Mouse (Mus musculus): Measurements from ENCODE around the gene Hoxb3. TPM values are rescaled to one million over a fixed set of nuclear protein-coding genes. Genes with fewer than 3 reads are reported as not detected.
A peak's percentile ranks its signal among the peaks of the same experiment; 100 is the strongest.

Hoxb3 gene
- polyA plus RNA-seq, 1 experiment from 2014 or later, result 8.2 TPM

DNA sequence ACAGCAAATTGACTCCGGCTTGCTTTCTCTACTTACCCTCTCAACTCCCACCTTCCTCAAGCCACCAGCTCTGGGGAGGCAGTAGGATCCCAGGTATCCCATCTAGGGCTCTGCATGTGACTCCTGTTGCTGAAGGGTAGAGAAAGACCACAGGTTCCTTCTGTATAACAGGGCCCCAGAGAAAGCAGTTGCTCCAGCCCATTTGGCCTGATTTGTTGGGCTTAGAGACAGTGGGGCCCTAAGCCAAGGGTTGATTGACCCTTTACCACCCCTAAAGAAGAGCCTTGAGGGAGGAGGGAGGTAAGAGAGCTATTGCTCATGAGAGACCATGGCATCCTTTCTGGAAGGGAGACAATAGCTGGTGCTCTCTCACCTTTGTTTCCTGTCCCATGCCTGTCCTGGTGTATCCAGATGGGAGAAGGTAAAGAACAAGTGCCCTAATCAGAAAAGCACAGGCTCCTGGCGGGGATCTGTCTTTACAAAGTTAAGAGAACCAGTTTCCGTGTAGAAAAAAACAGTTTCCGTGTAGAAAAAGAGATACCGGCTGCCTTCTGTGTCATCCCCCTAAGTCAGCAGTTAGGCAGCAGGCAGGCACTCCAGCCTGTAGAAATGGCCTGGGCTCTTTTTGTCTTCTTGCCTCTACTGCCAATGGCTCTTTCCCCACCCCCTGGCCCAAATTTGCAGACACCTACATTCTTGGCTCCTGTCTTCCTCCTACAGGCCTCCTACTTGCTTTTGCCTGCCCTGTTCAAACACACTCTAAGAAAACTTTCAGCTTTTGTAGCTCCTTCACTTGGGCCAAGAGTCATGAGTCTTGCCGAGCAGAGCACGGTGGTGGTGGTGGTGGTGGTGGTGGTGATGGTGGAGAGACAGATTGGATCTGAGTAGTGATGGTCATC lies 16.1 kb downstream of the Hoxb3 start:
- Histone ChIP-seq H3K9ac (ENCODE audit: low read depth, low read length) (peak overlapping the region; percentile 77; the same call in 1 of the 2 replicates), H3K27ac (ENCODE audit: low read depth, low read length) (peak overlapping the region; percentile 100), H3K4me2 (replicated peaks; ENCODE audit: low read depth, low read length) (peak overlapping the region; percentile 73), H3K27me3 (ENCODE audit: control insufficient read depth, insufficient read depth, low read length) (no peaks in the 10 kb centered on the region), H3K36me3 (ENCODE audit: control insufficient read depth, insufficient read depth, low read length) (peaks cover 31% of the 10 kb centered on the region), H3K9me3 (ENCODE audit: control insufficient read depth, low read length) (no peaks in the 10 kb centered on the region), H3K4me1 (ENCODE audit: control insufficient read depth, insufficient read depth, low read length) (peaks cover 87% of the 10 kb centered on the region), H3K4me3 (ENCODE audit: low read length) (no peak overlapping the region)
- no peak for ATAC-seq (ENCODE audit: low FRiP score, low TSS enrichment)
- 25% methylated on average over 7 of the region's 7 CpGs for WGBS

DNA sequence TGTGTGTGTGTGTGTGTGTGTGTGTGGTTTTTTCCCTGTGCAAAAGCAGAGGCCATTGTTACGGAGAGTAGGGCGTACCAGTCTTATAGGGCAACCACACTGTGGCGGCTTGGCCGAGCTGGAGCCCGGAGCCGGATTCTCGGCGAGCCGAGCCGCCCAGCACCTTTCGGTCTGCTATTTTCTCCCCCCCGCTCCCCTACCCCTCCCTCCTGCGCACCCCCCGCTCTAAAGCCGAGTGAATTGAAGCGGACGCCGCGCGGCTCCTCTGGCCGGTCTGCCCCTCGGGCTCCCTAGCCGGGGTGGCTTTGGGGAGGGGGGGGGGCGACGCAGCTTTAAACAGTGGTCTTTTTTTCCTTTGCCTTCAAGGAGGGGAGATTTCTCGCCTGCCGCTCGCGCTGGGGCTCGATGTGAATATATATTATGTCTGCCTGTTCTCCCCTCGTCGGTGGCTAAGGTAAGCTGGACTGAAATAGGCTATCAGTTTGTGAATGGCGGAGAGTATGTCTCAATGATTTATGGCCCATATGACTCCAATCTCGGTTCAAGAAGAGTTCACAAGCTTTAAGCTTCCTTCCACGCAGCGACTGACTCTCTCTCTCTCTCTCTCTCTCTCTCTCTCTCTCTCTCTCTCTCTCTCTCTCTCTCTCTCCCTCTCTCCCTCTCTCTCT lies 17.7 kb downstream of the Hoxb3 start:
- Histone ChIP-seq H3K36me3 (ENCODE audit: control insufficient read depth, insufficient read depth, low read length) (peaks cover 38% of the 10 kb centered on the region), H3K4me1 (ENCODE audit: control insufficient read depth, insufficient read depth, low read length) (peaks cover 87% of the 10 kb centered on the region), H3K9me3 (ENCODE audit: control insufficient read depth, low read length) (no peaks in the 10 kb centered on the region), H3K9ac (ENCODE audit: low read depth, low read length) (peak overlapping the region; percentile 77), H3K4me3 (ENCODE audit: low read length) (peak overlapping the region; percentile 37), H3K27me3 (ENCODE audit: control insufficient read depth, insufficient read depth, low read length) (no peaks in the 10 kb centered on the region), H3K27ac (ENCODE audit: low read depth, low read length) (peak overlapping the region; percentile 100), H3K4me2 (replicated peaks; ENCODE audit: low read depth, low read length) (peak overlapping the region; percentile 73)
- under 1% methylated on average over 31 of the region's 36 CpGs for WGBS
- peak; percentile 77 for ATAC-seq (ENCODE audit: low FRiP score, low TSS enrichment)

DNA sequence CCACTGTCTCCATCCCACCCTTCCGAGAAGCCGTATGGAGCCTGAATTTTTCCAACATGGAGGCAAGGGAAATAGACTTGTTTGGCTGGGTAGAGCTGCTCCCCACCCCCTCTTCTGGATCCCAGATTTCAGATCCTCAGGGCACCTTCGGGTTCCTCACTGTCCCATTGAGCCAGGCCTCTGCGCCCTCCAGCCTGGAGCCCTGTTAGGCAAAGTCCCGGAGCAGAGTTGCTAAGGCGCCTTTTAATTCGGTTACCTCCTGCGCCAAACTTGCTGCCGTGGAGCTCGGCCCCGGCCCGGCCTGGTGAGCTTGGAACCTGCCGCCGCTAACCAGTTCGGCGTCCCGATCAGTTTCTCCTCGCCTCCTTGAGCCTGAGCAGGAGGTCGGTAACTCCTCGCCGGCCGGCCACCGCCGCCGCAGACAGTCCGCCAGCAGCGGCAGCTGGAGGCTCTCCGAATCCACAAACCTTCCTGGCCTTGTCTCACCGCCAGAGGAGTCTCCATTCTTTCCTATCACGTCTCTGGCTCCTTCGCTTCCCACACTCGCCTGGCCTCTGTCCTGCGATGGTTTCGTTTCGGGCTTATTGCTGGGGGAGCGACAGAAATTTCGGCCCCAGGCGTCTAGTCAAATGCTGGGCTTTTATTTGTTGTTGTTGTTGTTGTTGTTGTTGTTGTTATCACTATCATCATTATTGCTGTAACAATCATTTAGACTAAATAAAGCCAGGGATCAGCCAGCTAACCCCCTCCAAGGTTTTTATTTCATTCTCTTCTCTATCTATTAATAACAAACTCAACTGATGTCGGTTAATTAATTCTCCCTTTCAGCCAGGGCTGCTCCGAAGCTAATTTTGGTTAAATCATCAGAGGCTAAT lies 18.8 kb downstream of the Hoxb3 start:
- no peaks in the 10 kb centered on the region for H3K9me3 ChIP-seq (ENCODE audit: control insufficient read depth, low read length)
- H3K4me2 ChIP-seq (replicated peaks; ENCODE audit: low read depth, low read length), result peak overlapping the region; percentile 73
- peaks cover 87% of the 10 kb centered on the region for H3K4me1 ChIP-seq (ENCODE audit: control insufficient read depth, insufficient read depth, low read length)
- ATAC-seq (ENCODE audit: low FRiP score, low TSS enrichment), result no peak
- H3K9ac ChIP-seq (ENCODE audit: low read depth, low read length), result peak overlapping the region; percentile 77
- WGBS, result 2% methylated on average over 40 of the region's 40 CpGs
- H3K27ac ChIP-seq (ENCODE audit: low read depth, low read length), result peak overlapping the region; percentile 100
- H3K27me3 ChIP-seq (ENCODE audit: control insufficient read depth, insufficient read depth, low read length), result no peaks in the 10 kb centered on the region
- peak overlapping the region; percentile 37 for H3K4me3 ChIP-seq (ENCODE audit: low read length)
- peaks cover 43% of the 10 kb centered on the region for H3K36me3 ChIP-seq (ENCODE audit: control insufficient read depth, insufficient read depth, low read length)

DNA sequence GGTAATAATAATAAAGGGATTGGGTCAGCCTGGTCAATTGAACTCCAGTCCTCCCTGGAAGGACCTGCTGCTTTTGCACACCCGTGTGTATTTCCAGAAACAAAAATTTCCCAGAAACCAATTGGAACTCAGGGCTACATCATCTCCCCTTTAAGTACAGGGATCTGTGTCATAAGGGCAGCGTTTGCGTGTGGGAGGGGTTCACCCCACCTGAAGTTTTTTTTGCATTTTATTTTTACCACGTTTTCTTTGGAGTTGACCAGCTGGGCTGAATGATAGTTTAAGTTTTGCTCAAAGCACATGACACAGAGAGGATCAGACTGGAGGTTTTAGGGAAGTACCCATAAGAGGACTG lies 19.4 kb downstream of the Hoxb3 start:
- Histone ChIP-seq H3K9me3 (ENCODE audit: control insufficient read depth, low read length) (no peaks in the 10 kb centered on the region), H3K27ac (ENCODE audit: low read depth, low read length) (peak overlapping the region; percentile 100), H3K4me1 (ENCODE audit: control insufficient read depth, insufficient read depth, low read length) (peaks cover 85% of the 10 kb centered on the region), H3K4me3 (ENCODE audit: low read length) (peak overlapping the region; percentile 37), H3K4me2 (replicated peaks; ENCODE audit: low read depth, low read length) (peak overlapping the region; percentile 73), H3K36me3 (ENCODE audit: control insufficient read depth, insufficient read depth, low read length) (peaks cover 43% of the 10 kb centered on the region), H3K9ac (ENCODE audit: low read depth, low read length) (peak overlapping the region; percentile 77; the same call in 1 of the 2 replicates), H3K27me3 (ENCODE audit: control insufficient read depth, insufficient read depth, low read length) (no peaks in the 10 kb centered on the region)
- ATAC-seq (ENCODE audit: low FRiP score, low TSS enrichment), result no peak
- 10% methylated on average over 4 of the region's 4 CpGs for WGBS

DNA sequence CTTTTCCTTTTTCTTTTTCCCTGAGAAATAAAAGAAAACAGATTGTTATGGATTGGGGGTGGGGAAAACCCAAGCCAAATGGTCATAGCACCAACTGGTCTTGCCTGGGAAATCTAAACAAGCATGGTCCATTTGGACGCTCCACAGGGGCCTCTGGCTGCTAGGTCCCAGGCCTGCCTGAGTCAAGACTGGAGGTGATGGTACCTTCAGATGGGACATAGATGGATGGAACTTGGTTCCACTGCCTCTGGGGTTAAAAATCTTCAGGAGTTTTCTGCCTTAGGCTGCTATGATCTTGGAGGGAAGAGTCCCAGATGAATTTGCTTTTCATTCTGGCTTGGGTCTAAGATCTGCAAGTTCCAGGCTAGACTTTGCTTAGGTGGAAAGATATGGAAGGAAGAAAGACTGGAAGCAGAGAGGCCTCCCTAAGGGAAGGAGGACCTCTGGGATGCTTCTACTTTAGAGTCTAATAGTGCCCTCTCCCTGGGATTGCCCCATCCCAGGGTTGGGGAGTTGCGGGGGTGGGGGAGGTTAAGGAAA lies 20.1 kb downstream of the Hoxb3 start:
- H3K36me3 ChIP-seq (ENCODE audit: control insufficient read depth, insufficient read depth, low read length), result peaks cover 37% of the 10 kb centered on the region
- H3K9me3 ChIP-seq (ENCODE audit: control insufficient read depth, low read length), result no peaks in the 10 kb centered on the region
- H3K4me3 ChIP-seq (ENCODE audit: low read length), result peak overlapping the region; percentile 6; the same call in 1 of the 2 replicates
- no peak for ATAC-seq (ENCODE audit: low FRiP score, low TSS enrichment)
- H3K9ac ChIP-seq (ENCODE audit: low read depth, low read length), result peak overlapping the region; percentile 77; the same call in 1 of the 2 replicates
- WGBS, result 23% methylated on average over 2 of the region's 2 CpGs
- no peaks in the 10 kb centered on the region for H3K27me3 ChIP-seq (ENCODE audit: control insufficient read depth, insufficient read depth, low read length)
- H3K4me2 ChIP-seq (replicated peaks; ENCODE audit: low read depth, low read length), result peak overlapping the region; percentile 73
- peak overlapping the region; percentile 100 for H3K27ac ChIP-seq (ENCODE audit: low read depth, low read length)
- peaks cover 84% of the 10 kb centered on the region for H3K4me1 ChIP-seq (ENCODE audit: control insufficient read depth, insufficient read depth, low read length)

DNA sequence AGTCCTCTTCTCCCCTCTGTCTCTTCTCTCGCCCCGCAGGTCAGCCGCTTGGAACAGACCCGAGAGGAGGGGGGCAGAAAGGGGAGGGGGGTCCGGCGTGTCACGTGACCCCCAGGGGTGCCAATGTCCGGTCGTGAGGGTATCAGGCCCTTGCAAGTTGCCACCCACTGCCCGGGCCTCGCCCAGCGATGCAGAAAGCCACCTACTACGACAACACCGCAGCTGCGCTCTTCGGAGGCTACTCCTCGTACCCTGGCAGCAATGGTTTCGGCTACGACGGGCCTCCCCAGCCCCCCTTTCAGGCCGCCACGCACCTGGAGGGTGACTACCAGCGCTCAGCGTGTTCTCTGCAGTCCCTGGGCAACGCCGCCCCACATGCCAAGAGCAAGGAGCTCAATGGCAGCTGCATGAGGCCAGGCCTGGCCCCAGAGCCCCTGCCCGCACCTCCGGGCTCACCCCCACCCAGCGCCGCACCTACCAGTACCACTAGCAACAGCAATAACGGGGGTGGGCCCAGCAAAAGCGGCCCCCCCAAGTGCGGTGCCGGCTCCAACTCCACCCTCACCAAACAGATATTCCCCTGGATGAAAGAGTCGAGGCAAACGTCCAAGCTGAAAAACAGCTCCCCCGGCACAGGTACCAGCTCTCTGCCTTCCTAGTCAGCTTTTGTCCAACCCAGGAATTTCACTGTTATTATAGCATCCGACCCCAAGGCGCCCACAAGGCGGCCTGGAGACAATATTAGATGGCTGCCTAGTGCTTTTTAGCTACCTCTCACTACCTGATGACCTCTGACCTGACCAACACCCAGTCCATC lies 21.1 kb downstream of the Hoxb3 start:
- peak; percentile 17; the same call in 1 of the 2 replicates for ATAC-seq (ENCODE audit: low FRiP score, low TSS enrichment)
- 13% methylated on average over 40 of the region's 40 CpGs for WGBS
- peak overlapping the region; percentile 100 for H3K27ac ChIP-seq (ENCODE audit: low read depth, low read length)
- H3K4me3 ChIP-seq (ENCODE audit: low read length), result peak overlapping the region; percentile 26; the same call in 1 of the 2 replicates
- peaks cover 84% of the 10 kb centered on the region for H3K4me1 ChIP-seq (ENCODE audit: control insufficient read depth, insufficient read depth, low read length)
- H3K27me3 ChIP-seq (ENCODE audit: control insufficient read depth, insufficient read depth, low read length), result no peaks in the 10 kb centered on the region
- H3K36me3 ChIP-seq (ENCODE audit: control insufficient read depth, insufficient read depth, low read length), result peaks cover 37% of the 10 kb centered on the region
- peak overlapping the region; percentile 73 for H3K4me2 ChIP-seq (replicated peaks; ENCODE audit: low read depth, low read length)
- no peaks in the 10 kb centered on the region for H3K9me3 ChIP-seq (ENCODE audit: control insufficient read depth, low read length)
- peak overlapping the region; percentile 77 for H3K9ac ChIP-seq (ENCODE audit: low read depth, low read length)

DNA sequence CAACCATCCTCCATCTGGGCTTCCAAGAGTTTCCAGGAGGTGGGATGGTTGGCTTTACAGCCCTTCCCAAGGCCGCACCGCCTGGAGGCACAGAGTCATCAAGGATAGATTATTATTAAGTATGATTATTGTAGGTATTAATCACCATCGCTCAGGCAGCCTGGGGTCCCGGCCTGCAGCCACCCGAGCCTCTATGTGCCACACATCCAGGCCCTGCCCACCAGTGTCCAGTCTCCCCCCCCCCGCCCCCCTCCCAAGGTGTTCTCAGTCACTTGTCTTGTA lies 21.7 kb downstream of the Hoxb3 start:
- H3K27me3 ChIP-seq (ENCODE audit: control insufficient read depth, insufficient read depth, low read length), result no peaks in the 10 kb centered on the region
- H3K9me3 ChIP-seq (ENCODE audit: control insufficient read depth, low read length), result no peaks in the 10 kb centered on the region
- H3K9ac ChIP-seq (ENCODE audit: low read depth, low read length), result peak overlapping the region; percentile 77
- ATAC-seq (ENCODE audit: low FRiP score, low TSS enrichment), result no peak
- H3K4me2 ChIP-seq (replicated peaks; ENCODE audit: low read depth, low read length), result peak overlapping the region; percentile 73
- H3K4me1 ChIP-seq (ENCODE audit: control insufficient read depth, insufficient read depth, low read length), result peaks cover 84% of the 10 kb centered on the region
- WGBS, result 19% methylated on average over 6 of the region's 6 CpGs
- peak overlapping the region; percentile 26; the same call in 1 of the 2 replicates for H3K4me3 ChIP-seq (ENCODE audit: low read length)
- peak overlapping the region; percentile 100 for H3K27ac ChIP-seq (ENCODE audit: low read depth, low read length)
- H3K36me3 ChIP-seq (ENCODE audit: control insufficient read depth, insufficient read depth, low read length), result peaks cover 37% of the 10 kb centered on the region

Measured in kidney, embryonic 14.5 days (tissue).